Mouse (Mus musculus) adrenal gland, postnatal 25 days (tissue): ENCODE results near the gene Slc22a7. TPM values are rescaled to one million over a fixed set of nuclear protein-coding genes. Genes with fewer than 3 reads are reported as not detected.

Source experiments
- DNase-seq: peaks from one replicate; pipeline ENCODE4 v3.0.0; 2021; ENCODE audit warnings: mixed read lengths
- total RNA-seq: library from RNA; stranded (reverse); gene quantifications from 2 replicates; pipeline ENCODE4 v1.2.3, GENCODE M21; 2021

Gene Slc22a7
- total RNA-seq, 1 experiment from 2014 or later, result not detected

DNA sequence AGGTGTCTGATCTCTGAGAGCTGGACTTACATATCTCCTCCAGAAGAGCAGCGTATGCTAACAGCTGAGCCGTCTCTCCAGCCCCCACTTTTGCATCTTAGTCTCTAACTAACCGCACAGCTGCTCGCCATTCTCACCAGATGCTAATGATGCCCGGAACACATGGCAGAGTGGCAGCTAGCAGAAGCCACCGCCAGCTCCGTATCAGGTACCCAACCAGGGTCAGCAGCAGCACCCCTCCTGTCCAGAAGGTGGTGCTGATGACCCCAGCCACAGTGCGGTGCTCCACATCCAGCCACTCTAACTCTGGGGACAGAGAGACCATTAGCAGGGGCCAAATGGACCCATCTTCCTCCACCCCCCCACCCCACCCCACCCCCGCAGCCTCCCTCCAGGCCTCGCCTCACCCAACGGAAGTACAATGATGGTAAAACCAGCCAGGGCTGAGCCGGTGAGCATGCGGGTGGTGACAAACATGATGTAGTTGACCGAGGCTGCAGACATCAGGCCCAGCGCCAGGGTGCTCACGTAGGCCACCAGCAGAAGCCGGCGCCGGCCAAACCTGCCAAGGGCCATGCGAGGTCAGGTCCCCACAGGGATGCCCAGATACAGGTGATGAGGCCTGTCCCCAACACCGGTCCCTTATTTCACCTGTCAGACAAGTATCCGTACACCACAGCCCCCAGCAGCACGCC is 1.4 kb downstream of the Slc22a7 start:
- DNase-seq, result no peak

- DNase-seq, result peak; percentile 56
These were observed 4.6 kb downstream of the Slc22a7 start for GRCm38 (mm10) chr17:46433627-46434026.

DNA sequence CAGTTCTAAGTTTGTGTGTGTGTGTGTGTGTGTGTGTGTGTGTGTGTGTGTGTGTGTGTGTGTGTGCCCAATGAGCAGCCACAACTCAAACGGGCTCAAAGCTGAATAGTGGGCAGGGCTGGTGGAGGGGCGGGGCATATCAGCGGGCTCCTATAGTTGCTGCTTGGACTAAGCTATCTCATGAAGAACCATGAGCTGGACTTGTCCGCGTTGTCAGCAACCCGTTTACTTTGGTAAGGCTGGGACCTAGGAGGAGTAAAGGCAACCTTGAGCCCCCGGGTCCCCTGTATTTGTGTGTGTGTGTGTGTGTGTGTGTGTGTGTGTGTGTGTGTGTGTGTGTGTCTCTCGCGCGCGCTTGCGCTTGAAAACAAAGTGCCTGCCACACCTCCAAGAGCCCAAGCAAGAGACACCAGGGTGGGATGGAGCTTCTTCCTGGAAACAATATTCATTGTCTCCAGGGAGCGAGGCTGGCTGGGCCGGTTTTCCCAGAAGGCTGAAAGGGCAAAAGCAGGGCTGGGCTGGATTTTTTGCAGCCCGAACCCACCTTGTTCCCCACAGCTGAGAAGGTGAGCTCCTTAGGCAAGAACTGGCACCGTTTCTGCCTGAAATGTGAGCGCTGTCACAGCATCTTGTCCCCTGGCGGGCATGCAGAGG is 9.4 kb downstream of the Slc22a7 start, which contains the start of gene Crip3:
Gene Crip3, plus strand, starts transcription at position 166 of the 654 bp plus-strand sequence.
- peak; percentile 29 for DNase-seq

DNA sequence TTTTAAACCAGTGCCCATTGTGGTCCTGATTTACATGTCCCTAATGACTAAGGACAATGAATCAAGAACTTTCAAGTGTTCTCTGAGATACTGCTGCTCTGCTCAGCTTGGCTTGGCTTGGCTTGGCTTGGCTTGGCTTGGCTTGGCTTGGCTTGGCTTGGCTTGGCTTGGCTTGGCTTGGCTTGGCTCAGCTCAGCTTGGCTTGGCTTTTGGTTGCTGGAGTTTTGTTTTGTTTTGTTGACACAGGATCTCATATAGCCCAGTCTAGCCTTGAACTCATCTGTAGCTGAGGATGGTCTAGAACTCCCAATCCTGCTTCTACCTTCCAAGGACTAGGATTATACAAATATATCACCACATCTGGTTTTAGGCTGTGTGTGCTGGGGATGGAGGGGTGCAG is 11.8 kb downstream of the Slc22a7 start:
- no peak for DNase-seq

GRCm38 (mm10) chr17:46419717-46420116 is 18.5 kb downstream of the Slc22a7 start:
- no peak for DNase-seq

GRCm38 (mm10) chr17:46418628-46419027 is 19.6 kb downstream of the Slc22a7 start:
- DNase-seq, result no peak

DNA sequence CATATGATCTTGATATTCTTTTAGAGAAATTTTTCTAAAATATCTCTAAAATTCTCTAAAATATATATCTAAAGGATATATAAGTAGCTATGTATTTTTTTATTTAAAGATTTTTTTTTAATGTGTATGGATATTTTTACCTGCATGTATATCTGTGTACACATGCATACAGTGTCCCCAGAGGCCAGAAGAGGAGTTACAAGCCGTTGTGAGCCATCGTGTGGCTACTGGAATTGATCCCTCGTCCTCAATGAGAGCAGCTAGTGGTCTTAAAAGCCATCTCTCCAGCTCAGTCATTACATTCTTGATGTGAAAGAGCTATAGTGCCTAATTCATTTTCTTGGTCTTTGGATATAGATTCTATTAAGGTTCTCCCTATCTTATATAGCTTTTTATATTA is 29.8 kb downstream of the Slc22a7 start:
- DNase-seq, result no peak

GRCm38 (mm10) chr17:46394631-46395030 is 43.6 kb downstream of the Slc22a7 start:
- DNase-seq, result no peak

DNA sequence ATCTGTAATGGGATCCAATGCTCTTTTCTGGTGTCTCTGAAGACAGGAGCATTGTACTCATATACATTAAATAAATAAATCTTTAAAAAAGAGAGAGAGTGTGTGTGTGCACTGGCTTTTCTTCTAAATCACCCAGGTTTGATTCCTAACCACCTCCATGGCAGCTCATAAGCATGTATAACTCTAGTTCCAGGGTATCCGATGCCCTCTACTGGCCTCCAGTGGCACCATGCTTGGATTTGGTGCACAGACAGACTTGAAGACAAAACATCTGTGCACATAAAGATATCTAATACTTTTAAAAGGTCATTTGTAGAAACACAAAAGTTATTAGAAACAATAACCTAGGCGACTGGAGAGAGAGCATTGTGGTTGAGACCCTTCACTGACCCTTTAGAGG is 45.2 kb downstream of the Slc22a7 start:
- DNase-seq, result peak; percentile 10

DNA sequence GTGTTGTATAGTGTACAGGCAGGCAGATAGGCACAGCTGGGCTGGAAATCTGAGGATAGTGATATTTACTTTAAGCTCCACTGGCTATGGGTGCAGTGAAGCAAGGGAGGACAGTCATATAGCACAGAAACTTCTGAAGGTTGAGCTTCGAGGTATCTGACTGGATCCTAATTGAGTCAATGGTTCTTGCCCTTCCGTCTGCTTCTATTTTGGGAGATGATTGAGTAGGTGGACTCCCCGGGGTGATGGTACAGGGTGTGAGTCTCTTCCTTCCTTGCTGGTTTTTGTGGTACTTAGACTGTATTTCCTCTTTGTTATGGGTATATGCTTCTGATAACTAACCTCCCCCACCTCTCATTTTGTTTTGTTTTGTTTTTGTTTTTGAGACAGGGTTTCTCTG is 50.1 kb downstream of the Slc22a7 start:
- no peak for DNase-seq

GRCm38 (mm10) chr17:46384061-46384801 is 54.0 kb downstream of the Slc22a7 start:
- peak; percentile 21 for DNase-seq

DNA sequence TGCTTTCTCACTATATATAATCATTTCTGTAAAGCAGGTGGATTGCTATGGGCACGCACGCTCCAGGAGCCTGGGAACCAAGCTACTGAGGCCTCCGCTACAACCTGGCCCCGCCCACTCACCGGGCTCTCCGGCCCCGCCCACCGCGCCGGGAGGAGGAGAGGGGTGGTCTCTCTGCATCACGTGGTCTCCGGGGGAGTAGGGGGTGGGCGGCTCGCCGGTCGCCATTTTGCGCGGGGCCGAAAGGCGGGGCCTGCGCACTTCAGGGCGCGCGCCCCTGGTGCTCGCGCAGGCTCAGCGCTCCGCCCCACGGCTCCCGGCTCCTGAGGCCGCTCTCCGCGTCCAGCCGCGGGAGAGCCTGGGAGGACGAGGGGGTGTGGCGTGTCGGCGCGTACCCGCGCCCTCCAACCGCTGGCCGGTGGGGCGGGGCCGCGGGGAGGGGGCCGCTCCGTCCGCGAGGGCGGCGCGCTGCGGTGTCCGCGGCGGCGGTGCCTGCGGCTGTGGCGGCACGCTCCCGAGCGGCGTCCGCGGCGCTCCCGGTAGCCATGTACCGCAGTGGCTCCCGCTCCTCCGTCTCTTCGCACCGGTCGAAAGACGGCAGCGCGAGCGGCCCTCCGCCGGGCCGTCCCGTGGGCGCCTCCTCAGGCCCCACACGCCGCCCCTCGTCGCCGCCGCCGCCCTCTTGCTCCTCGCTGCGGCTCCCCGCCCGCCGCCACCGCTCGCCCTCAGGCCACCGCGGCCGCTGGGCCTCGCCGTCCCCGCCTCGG is 54.8 kb downstream of the Slc22a7 start, which contains the start of gene Zfp318:
Gene Zfp318, plus strand, starts transcription at position 438 of the 767 bp plus-strand sequence.
- peak; percentile 99 for DNase-seq

Other genes with a start within 250 kb of the Slc22a7 start
- gene Polh, start 235.8 kb downstream of the Slc22a7 start, total RNA-seq, result 43.2 and 44.9 TPM in 2 replicates
- 83.4 and 92.1 TPM in 2 replicates for gene Xpo5, start 235.7 kb downstream of the Slc22a7 start, total RNA-seq
- gene Polr1c, start 190.4 kb downstream of the Slc22a7 start, total RNA-seq, result 96.4 and 123 TPM in 2 replicates
- 169 and 208 TPM in 2 replicates for gene Yipf3, start 190.4 kb downstream of the Slc22a7 start, total RNA-seq
- 5.3 and 6.6 TPM in 2 replicates for gene Lrrc73, start 184.9 kb downstream of the Slc22a7 start, total RNA-seq
- 66.6 and 69.7 TPM in 2 replicates for gene Tjap1, start 155.4 kb downstream of the Slc22a7 start, total RNA-seq
- 1.00 TPM in 1 of 2 replicates, not detected in the other for gene Dlk2, start 141.0 kb downstream of the Slc22a7 start, total RNA-seq
- 12.8 and 14.5 TPM in 2 replicates for gene Abcc10, start 110.1 kb downstream of the Slc22a7 start, total RNA-seq
- 34.7 and 38.3 TPM in 2 replicates for gene Zfp318, start 54.7 kb downstream of the Slc22a7 start, total RNA-seq
- 0.61 and 1.4 TPM in 2 replicates for gene Crip3, start 9.5 kb downstream of the Slc22a7 start, total RNA-seq
- 0.52 and 0.55 TPM in 2 replicates for gene Ttbk1, start 49.2 kb upstream of the Slc22a7 start, total RNA-seq
- gene Dnph1, start 58.3 kb upstream of the Slc22a7 start, total RNA-seq, result 5.3 and 8.4 TPM in 2 replicates
- 21.1 and 32.5 TPM in 2 replicates for gene Cul9, start 107.9 kb upstream of the Slc22a7 start, total RNA-seq
- gene Srf, start 117.7 kb upstream of the Slc22a7 start, total RNA-seq, result 37.1 and 47.1 TPM in 2 replicates
- 8.0 and 16.8 TPM in 2 replicates for gene Ptk7, start 191.0 kb upstream of the Slc22a7 start, total RNA-seq
- 38.4 and 49.7 TPM in 2 replicates for gene Klc4, start 207.6 kb upstream of the Slc22a7 start, total RNA-seq
- 96.4 and 119 TPM in 2 replicates for gene Mrpl2, start 207.8 kb upstream of the Slc22a7 start, total RNA-seq
- gene Cul7, start 211.9 kb upstream of the Slc22a7 start, total RNA-seq, result 41.3 and 51.4 TPM in 2 replicates
- gene Rrp36, start 235.9 kb upstream of the Slc22a7 start, total RNA-seq, result 26.8 and 33.4 TPM in 2 replicates
- gene Mea1, start 240.3 kb upstream of the Slc22a7 start, total RNA-seq, result 89.2 and 90.4 TPM in 2 replicates
- gene Klhdc3, start 242.5 kb upstream of the Slc22a7 start, total RNA-seq, result 73.3 and 86.4 TPM in 2 replicates